In genomic region chr6:30210788-30211187, GRCm38 (mm10) we compare ENCODE assay signal across 8 mouse cellular contexts.
A peak's percentile ranks its signal among the peaks of the same experiment; 100 is the strongest.
DNase-seq lines count a peak whose midpoint lies in the region; ATAC-seq and TF ChIP-seq lines count a peak whose summit lies in the region.

No protein-coding gene starts in this region.

- no peak overlapping the region for H3K27ac ChIP-seq in kidney, adult 2 months (ENCODE audit: insufficient read depth, low read depth, low read length)
- no peak overlapping the region for H3K27ac ChIP-seq in limb, embryonic 13.5 days
- H3K27ac ChIP-seq in stomach, embryonic 16.5 days (ENCODE audit: low read length), result no peak overlapping the region

- H3K4me2 ChIP-seq in limb, embryonic 13.5 days (replicated peaks), result no peak overlapping the region
- no peak overlapping the region for H3K4me2 ChIP-seq in myocyte (ENCODE audit: low read depth)
- no peak overlapping the region for H3K4me2 ChIP-seq in stomach, embryonic 16.5 days (ENCODE audit: low read depth, low read length)

- no peaks in the 10 kb centered on the region for H3K9me3 ChIP-seq in limb, embryonic 13.5 days
- no peaks in the 10 kb centered on the region for H3K9me3 ChIP-seq in stomach, embryonic 16.5 days (replicated peaks; ENCODE audit: control insufficient read depth, low read length)

- no peak overlapping the region for H3ac ChIP-seq in myocyte (ENCODE audit: control insufficient read depth, insufficient read length)

- no peaks in the 10 kb centered on the region for H3K36me3 ChIP-seq in kidney, adult 2 months (ENCODE audit: control insufficient read depth, insufficient read depth, low read length)
- H3K36me3 ChIP-seq in limb, embryonic 13.5 days, result peaks cover 19% of the 10 kb centered on the region
- peaks cover 5% of the 10 kb centered on the region for H3K36me3 ChIP-seq in myocyte (ENCODE audit: control insufficient read depth, insufficient read depth)
- 0 out of 2 replicates have a peak, but pooled peaks cover 5% of the 10 kb centered on the region for H3K36me3 ChIP-seq in stomach, embryonic 16.5 days (ENCODE audit: control insufficient read depth, insufficient read depth, low read length)

- H3K4me1 ChIP-seq in kidney, adult 2 months (ENCODE audit: control insufficient read depth, insufficient read depth, low read length), result peaks cover 5% of the 10 kb centered on the region; the same call in 1 of the 2 replicates
- peaks cover 2% of the 10 kb centered on the region; the same call in 1 of the 2 replicates for H3K4me1 ChIP-seq in limb, embryonic 13.5 days
- H3K4me1 ChIP-seq in stomach, embryonic 16.5 days (ENCODE audit: control insufficient read depth, insufficient read depth, low read length), result 0 out of 2 replicates have a peak, but pooled peaks cover 2% of the 10 kb centered on the region

- TF ChIP-seq POLR2A in kidney, adult 2 months (IDR thresholded peaks at IDR 0.05; ENCODE audit: low read depth, low read length), result no peak
- TF ChIP-seq POLR2A in myocyte (IDR thresholded peaks at IDR 0.05; ENCODE audit: insufficient read length, low read depth), result no peak

- peak; percentile 48; the same call in 1 of the 2 replicates for ATAC-seq in limb, embryonic 13.5 days (ENCODE audit: low FRiP score, low read depth)
- ATAC-seq in stomach, embryonic 16.5 days (ENCODE audit: insufficient read depth, low FRiP score), result peak; percentile 35; the same call in 1 of the 2 replicates

- no peak overlapping the region for H3K9ac ChIP-seq in limb, embryonic 13.5 days
- no peak overlapping the region for H3K9ac ChIP-seq in stomach, embryonic 16.5 days (ENCODE audit: low read length)

- H3K4me3 ChIP-seq in kidney, adult 2 months (ENCODE audit: insufficient read depth, low read depth, low read length), result no peak overlapping the region
- no peak overlapping the region for H3K4me3 ChIP-seq in limb, embryonic 13.5 days
- H3K4me3 ChIP-seq in myocyte, result no peak overlapping the region
- no peak overlapping the region for H3K4me3 ChIP-seq in stomach, embryonic 16.5 days (replicated peaks; ENCODE audit: low read length)

- H3K79me2 ChIP-seq in myocyte (ENCODE audit: control insufficient read depth, insufficient read depth), result no peaks in the 10 kb centered on the region

- TF ChIP-seq CTCF in kidney, adult 2 months (conservative IDR thresholded peaks at IDR 0.05; ENCODE audit: insufficient read depth, insufficient read length, low read depth, low read length), result peak; percentile 92

- DNase-seq in 416B (ENCODE audit: low read depth) (peak; percentile 85), ZHBTc4 (ENCODE audit: low read depth, low spot score) (peak; percentile 88)
- DNase-seq in cerebellum, postnatal 36 days, result peak; percentile 76 to 79
- DNase-seq in gastrocnemius, adult 8-10 months (ENCODE audit: low spot score in 2 of 2), result peak; percentile 22 to 28
- peak; percentile 71 for DNase-seq in kidney, adult 2 months

- H3K27me3 ChIP-seq in kidney, adult 2 months (replicated peaks; ENCODE audit: control insufficient read depth, insufficient read depth, low read length), result no peaks in the 10 kb centered on the region
- H3K27me3 ChIP-seq in limb, embryonic 13.5 days, result no peaks in the 10 kb centered on the region
- H3K27me3 ChIP-seq in myocyte (ENCODE audit: control insufficient read depth, insufficient read depth, insufficient read length), result no peaks in the 10 kb centered on the region
- H3K27me3 ChIP-seq in stomach, embryonic 16.5 days (ENCODE audit: control insufficient read depth, insufficient read depth, low read length), result no peaks in the 10 kb centered on the region

- WGBS in kidney, adult 2 months, result 37% methylated on average over 5 of the region's 5 CpGs
- 33% methylated on average over 5 of the region's 5 CpGs for WGBS in limb, embryonic 13.5 days
- 34% methylated on average over 5 of the region's 5 CpGs for WGBS in stomach, embryonic 16.5 days

TF ChIP-seq in myocyte, 11 proteins besides CTCF, POLR2A, EP300 and RAD21:
- TF ChIP-seq MYOG (IDR thresholded peaks at IDR 0.05; ENCODE audit: control insufficient read depth in 1 of 3, insufficient read depth in 1 of 3, insufficient read length in 2 of 3, low read depth in 2 of 3) (peak in 1 of 3 experiments; percentile 24), POLR2AphosphoS2 (IDR thresholded peaks at IDR 0.05; ENCODE audit: insufficient read length, low read depth) (peak; percentile 35), CEBPB (IDR thresholded peaks at IDR 0.05; ENCODE audit: insufficient read depth, poor library complexity, severe bottlenecking) (no peak)

Comparison
In these comparisons a context has a peak if more than half of its experiments do, and no peak if none do; other contexts are left out.
1. DNase-seq: peak in every context shown above with its lines; median percentile 88 in ZHBTc4; 85 in 416B; 78 in cerebellum, postnatal 36 days; 71 in kidney, adult 2 months; 25 in gastrocnemius, adult 8-10 months.